Mouse (Mus musculus) megakaryocyte progenitor cell, adult 5-6 weeks (primary cell): Measurements from ENCODE around the gene Zfp820. TPM values are rescaled to one million over a fixed set of nuclear protein-coding genes. Genes with fewer than 3 reads are reported as not detected.
"Not testable (repeated sequence)": the region's sequence is repeated elsewhere in the genome, so short reads cannot be mapped to it uniquely, and the experiment has no call there.

Experiments used
- ATAC-seq: replicated peaks from 2 replicates; pipeline ENCODE4 v1.8.0; 2016; ENCODE audit warnings: mild to moderate bottlenecking, moderate TSS enrichment, inconsistent platforms; ENCODE audit not compliant: poor library complexity
- total RNA-seq, 2 experiments: library from RNA; stranded (forward) in 1 of 2; stranded (reverse) in 1 of 2; fragments of 157-497, 149-512 nt in 1 of 2; fragments of 200-1000 nt in 1 of 2; gene quantifications; 2 replicates each; pipeline versions ENCODE4 v1.2.3 to v1.2.4; 2015 to 2017

Gene Zfp820
- total RNA-seq (2015): 4.2 and 9.2 TPM in 2 replicates
- total RNA-seq (2017): 2.5 and 3.9 TPM in 2 replicates

- ATAC-seq: peak; percentile 92
These were observed at the start of gene Zfp820 for GRCm38 (mm10) chr17:21845545-21846321. Gene Zfp820, minus strand, starts transcription at chr17:21845772.

GRCm38 (mm10) chr17:21871256-21871655 is 25.7 kb upstream of the Zfp820 start:
- no peak for ATAC-seq

GRCm38 (mm10) chr17:21846322-21846582 is 680 bp upstream of the Zfp820 start:
- not testable (repeated sequence) for ATAC-seq

GRCm38 (mm10) chr17:21838510-21838909 is 7.1 kb downstream of the Zfp820 start:
- peak; percentile 82 for ATAC-seq

GRCm38 (mm10) chr17:21801373-21801772 is 44.2 kb downstream of the Zfp820 start:
- ATAC-seq: not testable (repeated sequence)

- no peak for ATAC-seq
These were observed 53.3 kb downstream of the Zfp820 start for GRCm38 (mm10) chr17:21792256-21792655.

- ATAC-seq: no peak
These were observed 75.2 kb downstream of the Zfp820 start for GRCm38 (mm10) chr17:21770336-21770735.

Other genes starting within 250 kb of the Zfp820 start
- gene Zfp983, start 195.1 kb downstream of the Zfp820 start, total RNA-seq (2015): 6.8 and 10.6 TPM in 2 replicates
- gene Zfp983, start 195.1 kb downstream of the Zfp820 start, total RNA-seq (2017): 4.5 and 4.6 TPM in 2 replicates
- gene Gm10226, start 153.9 kb downstream of the Zfp820 start, total RNA-seq (2015): 7.1 and 9.4 TPM in 2 replicates
- gene Gm10226, start 153.9 kb downstream of the Zfp820 start, total RNA-seq (2017): 20.6 TPM in 1 of 2 replicates, not detected in the other
- 6.9 and 7.0 TPM in 2 replicates for gene Zfp760, start 138.0 kb downstream of the Zfp820 start, total RNA-seq (2015)
- gene Zfp760, start 138.0 kb downstream of the Zfp820 start, total RNA-seq (2017): 5.9 and 7.8 TPM in 2 replicates
- 3.8 and 4.5 TPM in 2 replicates for gene Zfp229, start 115.0 kb downstream of the Zfp820 start, total RNA-seq (2015)
- 5.4 TPM in 2 replicates for gene Zfp229, start 115.0 kb downstream of the Zfp820 start, total RNA-seq (2017)
- gene Zfp995, start 64.2 kb upstream of the Zfp820 start, total RNA-seq (2015): 9.1 and 9.8 TPM in 2 replicates
- 8.5 and 8.7 TPM in 2 replicates for gene Zfp995, start 64.2 kb upstream of the Zfp820 start, total RNA-seq (2017)
- gene Zfp942, start 116.7 kb upstream of the Zfp820 start, total RNA-seq (2015): 28.6 and 28.9 TPM in 2 replicates
- gene Zfp942, start 116.7 kb upstream of the Zfp820 start, total RNA-seq (2017): 16.2 and 19.6 TPM in 2 replicates
- gene Zfp943, start 116.8 kb upstream of the Zfp820 start, total RNA-seq (2015): 19.7 and 24.1 TPM in 2 replicates
- 15.7 and 16.1 TPM in 2 replicates for gene Zfp943, start 116.8 kb upstream of the Zfp820 start, total RNA-seq (2017)